Mouse (Mus musculus): ENCODE data around the gene Map2k6. TPM values are rescaled to one million over a fixed set of nuclear protein-coding genes. Genes with fewer than 3 reads are reported as not detected.

Gene Map2k6
- polyA plus RNA-seq, 2 experiments, result 2.8 to 3.6 TPM

DNA sequence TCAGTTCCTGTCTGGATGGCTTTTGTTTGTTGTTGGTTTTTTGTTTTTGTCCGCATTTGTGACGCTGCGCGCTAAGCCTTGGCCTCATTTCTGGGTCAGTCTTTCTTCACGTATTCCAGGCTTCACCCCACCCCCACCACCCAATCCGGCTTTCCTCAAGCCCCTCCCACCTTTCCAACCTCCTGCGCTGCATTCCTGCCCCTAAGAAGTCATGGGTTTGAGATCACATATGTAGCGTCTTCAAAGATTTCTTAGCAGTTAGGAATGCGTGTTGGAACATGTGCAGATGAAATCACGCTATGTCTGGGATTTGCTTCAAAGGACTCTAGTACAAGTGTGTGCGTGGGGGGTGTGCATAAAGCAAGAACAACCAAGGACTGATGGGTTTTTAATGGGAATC is 50.3 kb downstream of the Map2k6 start:
- 50% methylated on average over 11 of the region's 11 CpGs for WGBS (ENCODE audit: insufficient replicate concordance)
- Histone ChIP-seq H3K36me3 (replicated peaks; ENCODE audit: control insufficient read depth, insufficient read depth, low read depth) (no peaks in the 10 kb centered on the region), H3K4me1 (replicated peaks; ENCODE audit: control insufficient read depth in 2 of 2, insufficient read depth in 2 of 2, low read length in 1 of 2) (peaks cover 16 to 36% of the 10 kb centered on the region in 2 experiments), H3K9me3 (ENCODE audit: control insufficient read depth, low read length) (no peaks in the 10 kb centered on the region), H3K4me3 (ENCODE audit: insufficient read depth in 1 of 2, low read depth in 2 of 2, low read length in 2 of 2) (peak overlapping the region; percentile 53 to 61; a peak in 3 of 4 replicates), H3K27me3 (ENCODE audit: control insufficient read depth, insufficient read depth, low read length) (no peaks in the 10 kb centered on the region), H3K4me2 (ENCODE audit: low read depth) (peak overlapping the region; percentile 87), H3K27ac (no peak overlapping the region), H3K9ac (replicated peaks) (peak overlapping the region; percentile 59)
- no peak for TF ChIP-seq EP300 (IDR thresholded peaks at IDR 0.05; ENCODE audit: low read depth)
- TF ChIP-seq CTCF (IDR thresholded peaks at IDR 0.05; ENCODE audit: low read depth), result no peak
- DNase-seq (ENCODE audit: low read depth in 3 of 3, low spot score in 3 of 3) (no peak), ATAC-seq (ENCODE audit: insufficient read depth) (no peak)

DNA sequence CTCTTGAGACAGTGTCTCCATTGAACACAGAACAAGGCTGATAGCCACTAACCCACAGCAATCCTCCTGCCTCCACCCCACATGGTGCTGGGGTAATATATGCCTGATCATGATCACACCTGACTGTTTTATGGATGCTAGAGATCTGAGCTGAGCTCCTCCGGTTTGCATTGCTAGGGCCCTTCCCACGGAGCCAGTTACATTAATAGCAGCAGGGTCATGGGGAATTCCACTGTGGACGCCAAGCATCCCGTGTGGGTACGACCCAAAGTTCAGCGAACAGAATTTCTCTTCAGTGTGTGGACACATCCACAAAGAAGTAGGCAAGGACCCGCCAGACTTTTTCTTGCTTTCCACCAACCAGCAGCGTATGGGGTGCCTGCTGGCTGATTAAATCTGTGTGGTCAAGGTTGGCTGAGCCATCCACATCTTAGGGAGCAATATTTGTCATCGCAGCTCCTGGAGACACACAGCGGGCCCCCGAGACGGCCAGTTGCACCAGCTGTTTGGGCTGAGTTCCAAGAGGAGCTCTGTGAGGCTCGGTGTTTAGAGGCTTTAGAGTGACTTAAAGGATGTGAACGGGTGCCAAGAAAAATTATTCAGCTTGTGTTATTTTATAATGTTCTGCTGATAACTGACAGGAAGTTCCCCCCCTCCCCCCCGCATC is 51.3 kb downstream of the Map2k6 start:
- TF ChIP-seq CTCF (IDR thresholded peaks at IDR 0.05; ENCODE audit: low read depth) (no peak), EP300 (IDR thresholded peaks at IDR 0.05; ENCODE audit: low read depth) (no peak)
- Histone ChIP-seq H3K4me2 (ENCODE audit: low read depth) (no peak overlapping the region), H3K9me3 (ENCODE audit: control insufficient read depth, low read length) (no peaks in the 10 kb centered on the region), H3K4me3 (ENCODE audit: insufficient read depth in 1 of 2, low read depth in 2 of 2, low read length in 2 of 2) (no peak overlapping the region), H3K4me1 (replicated peaks; ENCODE audit: control insufficient read depth in 2 of 2, insufficient read depth in 2 of 2, low read length in 1 of 2) (peaks cover 16 to 36% of the 10 kb centered on the region in 2 experiments), H3K27ac (no peak overlapping the region), H3K27me3 (ENCODE audit: control insufficient read depth, insufficient read depth, low read length) (no peaks in the 10 kb centered on the region), H3K36me3 (replicated peaks; ENCODE audit: control insufficient read depth, insufficient read depth, low read depth) (no peaks in the 10 kb centered on the region), H3K9ac (replicated peaks) (no peak overlapping the region)
- no peak for DNase-seq (ENCODE audit: low read depth in 3 of 3, low spot score in 3 of 3)
- no peak for ATAC-seq (ENCODE audit: insufficient read depth)
- 59% methylated on average over 15 of the region's 15 CpGs for WGBS (ENCODE audit: insufficient replicate concordance)

- no peaks in the 10 kb centered on the region for H3K27me3 ChIP-seq (ENCODE audit: control insufficient read depth, insufficient read depth, low read length)
- H3K4me3 ChIP-seq (ENCODE audit: insufficient read depth in 1 of 2, low read depth in 2 of 2, low read length in 2 of 2), result no peak overlapping the region
- WGBS (ENCODE audit: insufficient replicate concordance), result 79% methylated on average over 4 of the region's 4 CpGs
- ATAC-seq (ENCODE audit: insufficient read depth) (no peak), DNase-seq (ENCODE audit: low read depth in 3 of 3, low spot score in 3 of 3) (no peak)
- no peak overlapping the region for H3K4me2 ChIP-seq (ENCODE audit: low read depth)
- no peaks in the 10 kb centered on the region for H3K9me3 ChIP-seq (ENCODE audit: control insufficient read depth, low read length)
- TF ChIP-seq CTCF (IDR thresholded peaks at IDR 0.05; ENCODE audit: low read depth), result no peak
- no peak for TF ChIP-seq EP300 (IDR thresholded peaks at IDR 0.05; ENCODE audit: low read depth)
- H3K36me3 ChIP-seq (replicated peaks; ENCODE audit: control insufficient read depth, insufficient read depth, low read depth), result no peaks in the 10 kb centered on the region
- H3K4me1 ChIP-seq (replicated peaks; ENCODE audit: control insufficient read depth in 2 of 2, insufficient read depth in 2 of 2, low read length in 1 of 2), result peaks cover 16 to 36% of the 10 kb centered on the region in 2 experiments
- H3K9ac ChIP-seq (replicated peaks), result no peak overlapping the region
- no peak overlapping the region for H3K27ac ChIP-seq
Measured at GRCm38 (mm10) chr11:110450758-110451121, 51.8 kb downstream of the Map2k6 start.

GRCm38 (mm10) chr11:110451590-110451989 is 52.7 kb downstream of the Map2k6 start:
- Histone ChIP-seq H3K27me3 (ENCODE audit: control insufficient read depth, insufficient read depth, low read length) (no peaks in the 10 kb centered on the region), H3K9ac (replicated peaks) (no peak overlapping the region), H3K4me3 (ENCODE audit: insufficient read depth in 1 of 2, low read depth in 2 of 2, low read length in 2 of 2) (no peak overlapping the region), H3K4me1 (replicated peaks; ENCODE audit: control insufficient read depth in 2 of 2, insufficient read depth in 2 of 2, low read length in 1 of 2) (peaks cover 16 to 42% of the 10 kb centered on the region in 2 experiments), H3K9me3 (ENCODE audit: control insufficient read depth, low read length) (no peaks in the 10 kb centered on the region), H3K36me3 (replicated peaks; ENCODE audit: control insufficient read depth, insufficient read depth, low read depth) (no peaks in the 10 kb centered on the region), H3K4me2 (ENCODE audit: low read depth) (no peak overlapping the region), H3K27ac (no peak overlapping the region)
- 47% methylated on average over 7 of the region's 7 CpGs for WGBS (ENCODE audit: insufficient replicate concordance)
- no peak for ATAC-seq (ENCODE audit: insufficient read depth)
- TF ChIP-seq CTCF (IDR thresholded peaks at IDR 0.05; ENCODE audit: low read depth), result no peak
- TF ChIP-seq EP300 (IDR thresholded peaks at IDR 0.05; ENCODE audit: low read depth), result no peak
- no peak for DNase-seq (ENCODE audit: low read depth in 3 of 3, low spot score in 3 of 3)

DNA sequence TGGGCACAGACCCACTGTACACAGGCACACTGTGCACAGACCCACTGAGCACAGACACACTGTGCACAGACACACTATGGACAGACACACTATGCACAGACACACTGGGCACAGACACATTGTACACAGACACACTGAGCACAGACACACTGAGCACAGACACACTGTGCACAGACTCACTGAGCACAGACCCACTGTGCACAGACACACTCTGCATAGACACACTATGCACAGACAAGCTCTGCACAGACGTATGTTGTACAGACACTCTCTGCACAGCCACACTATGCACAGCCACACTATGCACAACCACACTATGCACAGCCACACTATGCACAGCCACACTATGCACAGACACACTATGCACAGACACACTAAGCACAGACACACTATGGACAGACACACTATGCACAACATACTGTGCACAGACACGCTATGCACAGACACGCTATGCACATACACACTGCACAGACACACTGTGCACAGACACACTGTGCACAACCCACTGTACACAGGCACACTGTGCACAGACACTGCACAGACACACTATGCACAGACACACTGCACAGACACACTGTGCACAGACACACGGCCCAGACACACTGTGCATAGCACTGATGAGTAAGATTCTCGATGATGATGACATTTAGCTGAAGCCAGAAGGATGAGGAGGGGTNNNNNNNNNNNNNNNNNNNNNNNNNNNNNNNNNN is 54.7 kb downstream of the Map2k6 start:
- H3K27ac ChIP-seq, result no peak overlapping the region
- no peak overlapping the region for H3K9ac ChIP-seq (replicated peaks)
- no peak overlapping the region for H3K4me3 ChIP-seq (ENCODE audit: insufficient read depth in 1 of 2, low read depth in 2 of 2, low read length in 2 of 2)
- no peaks in the 10 kb centered on the region for H3K9me3 ChIP-seq (ENCODE audit: control insufficient read depth, low read length)
- ATAC-seq (ENCODE audit: insufficient read depth), result no peak
- DNase-seq (ENCODE audit: low read depth in 3 of 3, low spot score in 3 of 3), result no peak
- TF ChIP-seq CTCF (IDR thresholded peaks at IDR 0.05; ENCODE audit: low read depth) (no peak), EP300 (IDR thresholded peaks at IDR 0.05; ENCODE audit: low read depth) (no peak)
- no peak overlapping the region for H3K4me2 ChIP-seq (ENCODE audit: low read depth)
- H3K36me3 ChIP-seq (replicated peaks; ENCODE audit: control insufficient read depth, insufficient read depth, low read depth), result no peaks in the 10 kb centered on the region
- H3K4me1 ChIP-seq (replicated peaks; ENCODE audit: control insufficient read depth in 2 of 2, insufficient read depth in 2 of 2, low read length in 1 of 2), result peaks cover 27 to 50% of the 10 kb centered on the region in 2 experiments
- no peaks in the 10 kb centered on the region for H3K27me3 ChIP-seq (ENCODE audit: control insufficient read depth, insufficient read depth, low read length)
- 81% methylated on average over 5 of the region's 5 CpGs for WGBS (ENCODE audit: insufficient replicate concordance)
